Mouse (Mus musculus) CH12.LX (cell line): Measurements from ENCODE around the gene Arl8a. TPM values are rescaled to one million over a fixed set of nuclear protein-coding genes. Genes with fewer than 3 reads are reported as not detected.
"Not testable (repeated sequence)": the region's sequence is repeated elsewhere in the genome, so short reads cannot be mapped to it uniquely, and the experiment has no call there.

Source experiments
- DNase-seq: peaks from one replicate; pipeline ENCODE4 v3.0.0-alpha.2; 2013; ENCODE audit errors: extremely low read depth
- H3K27ac ChIP-seq: 2 replicates; pipeline ENCODE4 v1.5.1; 2012; ENCODE audit warnings: low read depth, mild to moderate bottlenecking, control low read depth, moderate library complexity; ENCODE audit not compliant: insufficient read depth
- H3K27me3 ChIP-seq: replicated peaks from 2 replicates; pipeline ENCODE3; 2012; ENCODE audit warnings: inconsistent platforms
- H3K36me3 ChIP-seq, 2 experiments: replicated peaks in 1 of 2; 2 replicates each; pipeline versions ENCODE3 to v1.6.1; 2012; ENCODE audit warnings: inconsistent platforms in 1 of 2, low read length in 1 of 2, mild to moderate bottlenecking in 1 of 2, mixed read lengths in 1 of 2, moderate library complexity in 1 of 2; ENCODE audit not compliant: control insufficient read depth in 1 of 2, insufficient read depth in 1 of 2
- H3K4me1 ChIP-seq, 2 experiments: 2 replicates each; pipeline ENCODE4 v1.6.1; 2012; ENCODE audit warnings: inconsistent platforms in 1 of 2, moderate library complexity in 1 of 2; ENCODE audit not compliant: insufficient read depth in 2 of 2, control insufficient read depth in 1 of 2
- H3K4me2 ChIP-seq: 2 replicates; pipeline ENCODE4 v1.6.1; 2012; ENCODE audit warnings: low read depth, mild to moderate bottlenecking, control low read depth; ENCODE audit not compliant: poor library complexity, insufficient read depth, severe bottlenecking
- H3K4me3 ChIP-seq, 3 experiments: fragments of 150-350 bp in 1 of 3; sonication (generic) in 1 of 3; replicated peaks in 1 of 3; 2 replicates each; pipeline versions ENCODE3 to v1.5.1; 2011 to 2012; ENCODE audit warnings: low read depth in 2 of 3, low read length in 2 of 3, mild to moderate bottlenecking in 2 of 3, moderate library complexity in 2 of 3, control low read depth in 1 of 3, improper control_type of control experiment in 1 of 3, inconsistent platforms in 1 of 3, mixed read lengths in 1 of 3; ENCODE audit not compliant: poor library complexity in 1 of 3
- H3K79me2 ChIP-seq: replicated peaks from 2 replicates; pipeline ENCODE4 v1.6.1; 2012; ENCODE audit warnings: mild to moderate bottlenecking, moderate library complexity; ENCODE audit not compliant: control insufficient read depth, poor library complexity, insufficient read depth, severe bottlenecking; ENCODE audit errors: extremely low read depth
- H3K9ac ChIP-seq: 2 replicates; pipeline ENCODE4 v1.6.1; 2012; ENCODE audit warnings: low read depth, mild to moderate bottlenecking, control low read depth, moderate library complexity; ENCODE audit not compliant: insufficient read depth
- H3K9me3 ChIP-seq: replicated peaks from 2 replicates; pipeline ENCODE3; 2012; ENCODE audit warnings: low read length, inconsistent platforms, mixed read lengths
- CHD1 ChIP-seq: IDR thresholded peaks from 2 replicates; pipeline ENCODE4 v1.6.1; 2012; ENCODE audit warnings: low read depth, low read length, improper control_type of control experiment, inconsistent platforms
- CHD2 ChIP-seq: IDR thresholded peaks from 2 replicates; pipeline ENCODE4 v1.6.1; 2011; ENCODE audit warnings: low read length, improper control_type of control experiment
- CTCF ChIP-seq, 2 experiments: IDR thresholded peaks in 1 of 2; conservative IDR thresholded peaks in 1 of 2; 2 replicates each; pipeline ENCODE4 v1.5.1; 2011 to 2012; ENCODE audit warnings: low read depth in 2 of 2, low read length in 2 of 2, improper control_type of control experiment in 1 of 2, inconsistent platforms in 1 of 2, mild to moderate bottlenecking in 1 of 2, moderate library complexity in 1 of 2
- E2F4 ChIP-seq: IDR thresholded peaks from 2 replicates; pipeline ENCODE4 v1.6.1; 2011; ENCODE audit warnings: low read depth, low read length, improper control_type of control experiment; ENCODE audit not compliant: insufficient replicate concordance
- EP300 ChIP-seq: IDR thresholded peaks from 2 replicates; pipeline ENCODE4 v1.6.1; 2011; ENCODE audit warnings: low read length, improper control_type of control experiment
- ETS1 ChIP-seq: conservative IDR thresholded peaks from 2 replicates; pipeline ENCODE4 v1.6.1; 2012; ENCODE audit warnings: low read depth, mild to moderate bottlenecking, inconsistent platforms, low read length, improper control_type of control experiment, moderate library complexity
- GABPA ChIP-seq: IDR thresholded peaks from 2 replicates; pipeline ENCODE4 v1.6.1; 2012; ENCODE audit warnings: low read depth, low read length, improper control_type of control experiment, inconsistent platforms; ENCODE audit not compliant: insufficient replicate concordance
- HCFC1 ChIP-seq: IDR thresholded peaks from 2 replicates; pipeline ENCODE4 v1.6.1; 2012; ENCODE audit warnings: low read depth, mild to moderate bottlenecking, inconsistent platforms, low read length, improper control_type of control experiment
- IRF4 ChIP-seq: IDR thresholded peaks from 2 replicates; pipeline ENCODE4 v1.6.1; 2014; ENCODE audit warnings: low read depth, mild to moderate bottlenecking, inconsistent platforms, low read length, improper control_type of control experiment
- JUND ChIP-seq: conservative IDR thresholded peaks from 2 replicates; pipeline ENCODE4 v1.6.1; 2011; ENCODE audit warnings: low read depth, low read length, improper control_type of control experiment
- MAX ChIP-seq: IDR thresholded peaks from 2 replicates; pipeline ENCODE4 v1.6.1; 2011; ENCODE audit warnings: low read length, improper control_type of control experiment
- MAZ ChIP-seq: IDR thresholded peaks from 2 replicates; pipeline ENCODE4 v1.6.1; 2012; ENCODE audit warnings: low read depth, mild to moderate bottlenecking, inconsistent platforms, low read length, improper control_type of control experiment, moderate library complexity
- MYC ChIP-seq: IDR thresholded peaks from 2 replicates; pipeline ENCODE4 v1.6.1; 2011; ENCODE audit warnings: low read depth, mild to moderate bottlenecking, improper control_type of control experiment, low read length
- POLR2AphosphoS2 ChIP-seq: IDR thresholded peaks from 2 replicates; pipeline ENCODE4 v1.6.1; 2011; ENCODE audit warnings: low read depth, low read length, improper control_type of control experiment
- RAD21 ChIP-seq: IDR thresholded peaks from 2 replicates; pipeline ENCODE4 v1.6.1; 2011; ENCODE audit warnings: low read depth, mild to moderate bottlenecking, low read length, improper control_type of control experiment, moderate library complexity
- RCOR1 ChIP-seq: conservative IDR thresholded peaks from 2 replicates; pipeline ENCODE4 v1.6.1; 2012; ENCODE audit warnings: low read depth, mild to moderate bottlenecking, inconsistent platforms, low read length, improper control_type of control experiment
- UBTF ChIP-seq: IDR thresholded peaks from 2 replicates; pipeline ENCODE4 v1.6.1; 2012; ENCODE audit warnings: low read depth, mild to moderate bottlenecking, inconsistent platforms, low read length, improper control_type of control experiment, moderate library complexity
- USF1 ChIP-seq: IDR thresholded peaks from 2 replicates; pipeline ENCODE4 v1.6.1; 2014; ENCODE audit warnings: low read depth, mild to moderate bottlenecking, inconsistent platforms, low read length, improper control_type of control experiment
- ZMIZ1 ChIP-seq: IDR thresholded peaks from 2 replicates; pipeline ENCODE4 v1.6.1; 2012; ENCODE audit warnings: low read depth, mild to moderate bottlenecking, inconsistent platforms, low read length, improper control_type of control experiment
- dilution Hi-C: fragments of 300-500 bp; cut with MboI; formaldehyde crosslinking; loops from 2 replicates; pipeline ENCODE4 v1.14.3; 2020; ENCODE audit warnings: low sequenced_read_pairs; ENCODE audit not compliant: extremely low pct_unique_long_range_greater_than_20kb, extremely low pct_ligation_motif_present
- in situ Hi-C: fragments of 300-500 bp; cut with MboI; formaldehyde crosslinking; loops from 3 replicates; pipeline ENCODE4 v1.14.3; 2019; ENCODE audit warnings: low sequenced_read_pairs, low pct_ligation_motif_present, low pct_unique_long_range_greater_than_20kb, mixed read lengths
- polyA plus RNA-seq: library from polyadenylated mRNA; unstranded; fragments of >175 nt; gene quantifications from 2 replicates; pipeline ENCODE4 v1.2.1, GENCODE M21; 2012; ENCODE audit warnings: low read depth; ENCODE audit not compliant: insufficient read length
- total RNA-seq, 2 experiments: library from RNA; depleted of rRNA; stranded (reverse); fragments of 300-350 nt in 1 of 2; fragments of >200 nt in 1 of 2; gene quantifications; 2 replicates each; pipeline ENCODE4 v1.2.3; 2012 to 2014

The Arl8a gene
- total and polyA plus RNA-seq, 3 experiments = 4.2 to 52.7 (median 10.9) TPM

- Histone ChIP-seq H3K9me3 (no peaks in the 10 kb centered on the region), H3K4me2 (no peak overlapping the region), H3K4me3 (no peak overlapping the region), H3K79me2 (no peaks in the 10 kb centered on the region), H3K9ac (no peak overlapping the region), H3K36me3 (no peaks in the 10 kb centered on the region), H3K27me3 (no peaks in the 10 kb centered on the region), H3K4me1 (peaks cover 14 to 20% of the 10 kb centered on the region in 2 experiments), H3K27ac (no peak overlapping the region)
- no peak for DNase-seq
- in situ Hi-C loops (no loop called here), dilution Hi-C loops (no loop called here)
- TF ChIP-seq GABPA (no peak), E2F4 (no peak), CTCF (conservative IDR thresholded peaks at IDR 0.05 in 1 of 2, IDR thresholded peaks at IDR 0.05 in 1 of 2; ENCODE audit: low read depth in 2 of 2, low read length in 2 of 2) (no peak), HCFC1 (no peak), CHD2 (no peak), POLR2AphosphoS2 (no peak)
These were observed 39.3 kb downstream of the Arl8a start for GRCm38 (mm10) chr1:135185936-135186335.

- dilution Hi-C loops = no loop called here
- Histone ChIP-seq H3K27ac (no peak overlapping the region), H3K36me3 (no peaks in the 10 kb centered on the region), H3K79me2 (no peaks in the 10 kb centered on the region), H3K4me3 (no peak overlapping the region), H3K9ac (no peak overlapping the region), H3K4me2 (no peak overlapping the region), H3K9me3 (no peaks in the 10 kb centered on the region), H3K4me1 (peaks cover 12 to 15% of the 10 kb centered on the region in 2 experiments), H3K27me3 (no peaks in the 10 kb centered on the region)
- in situ Hi-C loops = no loop called here
- TF ChIP-seq USF1 (no peak), JUND (no peak), ETS1 (no peak), MAZ (no peak), RAD21 (no peak), MAX (no peak), CHD1 (no peak), EP300 (no peak), ZMIZ1 (no peak), HCFC1 (no peak), MYC (no peak), IRF4 (no peak), UBTF (no peak), RCOR1 (no peak)
- DNase-seq = no peak
These were observed 39.8 kb downstream of the Arl8a start for GRCm38 (mm10) chr1:135186427-135186826.

GRCm38 (mm10) chr1:135187016-135187415, 40.4 kb downstream of the Arl8a start:
- H3K9me3 ChIP-seq, H3K4me3 ChIP-seq, H3K27me3 ChIP-seq, H3K27ac ChIP-seq, H3K9ac ChIP-seq, in situ Hi-C loops, dilution Hi-C loops, H3K79me2 ChIP-seq, H3K36me3 ChIP-seq, DNase-seq, H3K4me2 ChIP-seq: not testable (repeated sequence)
- H3K4me1 ChIP-seq = peaks cover 12% of the 10 kb centered on the region in 2 experiments
